Mouse (Mus musculus) stomach, postnatal 0 days (tissue): Measurements from ENCODE around the gene Btaf1. TPM values are rescaled to one million over a fixed set of nuclear protein-coding genes. Genes with fewer than 3 reads are reported as not detected.

Experiments used
- ATAC-seq: fragments of 200-750 bp; cut with Nextera tagmentation; 2 replicates; pipeline ENCODE4 v1.8.0; 2017; ENCODE audit not compliant: low FRiP score, low TSS enrichment
- DNase-seq: peaks from one replicate; pipeline ENCODE4 v3.0.0-alpha.2; 2016; ENCODE audit warnings: low spot score
- H3K27ac ChIP-seq: fragments of 300-500 bp; sonication (generic); replicated peaks from 2 replicates; pipeline ENCODE4 v1.5.1; 2014; ENCODE audit warnings: mild to moderate bottlenecking, control low read depth
- H3K27me3 ChIP-seq: fragments of 300-500 bp; sonication (generic); 2 replicates; pipeline ENCODE4 v1.6.1; 2014; ENCODE audit warnings: low read length; ENCODE audit not compliant: control insufficient read depth, insufficient read depth
- H3K36me3 ChIP-seq: fragments of 300-500 bp; sonication (generic); 2 replicates; pipeline ENCODE4 v1.6.1; 2014; ENCODE audit warnings: low read length, mixed read lengths; ENCODE audit not compliant: control insufficient read depth, insufficient read depth
- H3K4me1 ChIP-seq: fragments of 300-500 bp; sonication (generic); replicated peaks from 2 replicates; pipeline ENCODE4 v1.6.1; 2014; ENCODE audit warnings: antibody characterized with exemption; ENCODE audit not compliant: control insufficient read depth, insufficient read depth
- H3K4me2 ChIP-seq: fragments of 300-500 bp; sonication (generic); replicated peaks from 2 replicates; pipeline ENCODE4 v1.6.1; 2014; ENCODE audit warnings: low read depth, mild to moderate bottlenecking, control low read depth, moderate library complexity
- H3K4me3 ChIP-seq: fragments of 300-500 bp; sonication (generic); 2 replicates; pipeline ENCODE4 v1.5.1; 2014; ENCODE audit warnings: low read depth, low read length, control low read depth
- H3K9ac ChIP-seq: fragments of 300-500 bp; sonication (generic); 2 replicates; pipeline ENCODE4 v1.6.1; 2014; ENCODE audit warnings: mild to moderate bottlenecking, low read length, control low read depth, mixed read lengths
- H3K9me3 ChIP-seq: fragments of 300-500 bp; sonication (generic); 2 replicates; pipeline ENCODE4 v1.6.1; 2016; ENCODE audit warnings: low read length; ENCODE audit not compliant: control insufficient read depth
- CTCF ChIP-seq: IDR thresholded peaks from 2 replicates; pipeline ENCODE4 v1.5.1; 2016; ENCODE audit warnings: antibody characterized with exemption, low read depth, mild to moderate bottlenecking, moderate library complexity
- EP300 ChIP-seq: optimal IDR thresholded peaks from 2 replicates; pipeline ENCODE3; 2016; ENCODE audit warnings: antibody characterized with exemption
- WGBS: fragments of 180-500 bp; shearing (Covaris S2); extraction: QIAGEN DNeasy Blood & Tissue Kit; methylation state at CpG from one replicate; pipeline ENCODE4 v1.1.7; 2014; 5-methylcytosine and 5-hydroxymethylcytosine counted together
- polyA plus RNA-seq: library from polyadenylated mRNA; unstranded; fragments of >200 nt; fragmentation: Nextera tagmentation; extraction: Ambion mirVana; gene quantifications from 2 replicates; pipeline ENCODE4 v1.2.1, GENCODE M21; 2015

Gene Btaf1
- polyA plus RNA-seq, 1 experiment from 2014 or later: 2.8 TPM

- H3K27ac ChIP-seq: peak overlapping the region; percentile 90
- no peaks in the 10 kb centered on the region for H3K9me3 ChIP-seq
- 0 out of 2 replicates have a peak, but pooled peaks cover 2% of the 10 kb centered on the region for H3K4me1 ChIP-seq
- peak overlapping the region; percentile 80 for H3K4me3 ChIP-seq
- H3K9ac ChIP-seq: peak overlapping the region; percentile 81
- ATAC-seq: peak; percentile 91
- TF ChIP-seq CTCF (peak; percentile 74), EP300 (no peak)
- peak; percentile 87 for DNase-seq
- no peaks in the 10 kb centered on the region for H3K27me3 ChIP-seq
- H3K4me2 ChIP-seq: peak overlapping the region; percentile 52
- WGBS: under 1% methylated on average over 74 of the region's 85 CpGs
- no peaks in the 10 kb centered on the region for H3K36me3 ChIP-seq
Observed at GRCm38 (mm10) chr19:36918441-36919301, 7.2 kb upstream of the Btaf1 start.

GRCm38 (mm10) chr19:36919466-36919865 is 6.4 kb upstream of the Btaf1 start, which contains the start of gene Fgfbp3:
Gene Fgfbp3 (minus strand): TSS chr19:36919615.
- Histone ChIP-seq H3K9ac (peak within 1 kb of the TSS; percentile 81), H3K36me3 (no peaks in the 10 kb centered on the region), H3K9me3 (no peaks in the 10 kb centered on the region), H3K4me1 (0 out of 2 replicates have a peak, but pooled peaks cover 2% of the 10 kb centered on the region), H3K4me2 (peak within 1 kb of the TSS; percentile 52), H3K4me3 (peak within 1 kb of the TSS; percentile 80), H3K27me3 (no peaks in the 10 kb centered on the region), H3K27ac (peak within 1 kb of the TSS; percentile 90)
- no peak for TF ChIP-seq CTCF
- no peak for TF ChIP-seq EP300
- ATAC-seq (no peak), DNase-seq (no peak)
- WGBS: 6% methylated on average over 12 of the region's 12 CpGs

GRCm38 (mm10) chr19:36922015-36922414 is 3.9 kb upstream of the Btaf1 start:
- Histone ChIP-seq H3K27me3 (no peaks in the 10 kb centered on the region), H3K4me3 (no peak overlapping the region), H3K9ac (no peak overlapping the region), H3K36me3 (no peaks in the 10 kb centered on the region), H3K4me2 (no peak overlapping the region), H3K27ac (no peak overlapping the region), H3K4me1 (0 out of 2 replicates have a peak, but pooled peaks cover 2% of the 10 kb centered on the region), H3K9me3 (no peaks in the 10 kb centered on the region)
- DNase-seq (no peak), ATAC-seq (no peak)
- TF ChIP-seq EP300 (no peak), CTCF (peak; percentile 72)
- 24% methylated on average over 2 of the region's 2 CpGs for WGBS

- TF ChIP-seq CTCF (no peak), EP300 (no peak)
- Histone ChIP-seq H3K9me3 (no peaks in the 10 kb centered on the region), H3K27ac (no peak overlapping the region), H3K36me3 (no peaks in the 10 kb centered on the region), H3K4me1 (peaks cover 2% of the 10 kb centered on the region; the same call in 1 of the 2 replicates), H3K9ac (no peak overlapping the region), H3K4me2 (no peak overlapping the region), H3K27me3 (no peaks in the 10 kb centered on the region), H3K4me3 (no peak overlapping the region)
- WGBS: 50% methylated on average over 3 of the region's 3 CpGs
- no peak for ATAC-seq
- no peak for DNase-seq
Observed at GRCm38 (mm10) chr19:36922936-36923335, 2.9 kb upstream of the Btaf1 start.

DNA sequence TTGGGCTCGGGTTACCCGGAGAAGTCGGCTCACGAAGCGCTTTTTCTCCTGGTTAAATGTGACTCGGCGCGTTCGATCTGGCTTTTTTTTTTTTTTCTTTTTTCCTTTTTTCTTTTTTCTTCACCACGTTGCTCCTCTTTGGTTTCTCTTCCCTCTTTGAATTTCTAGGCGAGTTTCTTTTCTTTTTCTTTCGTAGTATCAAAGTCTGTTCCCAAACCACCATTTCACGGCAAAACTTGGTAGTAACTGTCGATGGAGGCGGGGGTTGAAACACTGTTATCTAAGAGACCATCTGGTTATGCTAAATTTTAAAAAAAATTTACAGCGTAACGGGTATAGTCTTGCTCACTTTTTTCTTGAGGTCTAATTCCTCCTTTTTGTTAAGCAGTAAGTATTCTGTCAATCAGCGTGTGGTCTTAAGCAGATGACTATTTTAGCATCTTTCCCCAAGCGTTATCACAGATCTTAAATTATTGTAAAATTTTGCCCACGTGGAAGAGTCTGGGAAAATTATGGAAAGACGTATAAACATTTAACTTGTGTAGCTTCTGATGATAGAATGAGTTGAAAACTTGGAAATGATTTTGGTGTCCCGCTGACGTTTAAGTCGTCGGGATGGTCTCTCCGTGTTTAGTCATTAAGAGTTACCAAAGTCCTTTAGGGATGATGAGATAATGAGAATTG is 816 bp downstream of the Btaf1 start:
- peak overlapping the region; percentile 97 for H3K27ac ChIP-seq
- no peaks in the 10 kb centered on the region for H3K9me3 ChIP-seq
- H3K36me3 ChIP-seq: no peaks in the 10 kb centered on the region
- TF ChIP-seq EP300 (no peak), CTCF (no peak)
- H3K27me3 ChIP-seq: no peaks in the 10 kb centered on the region
- DNase-seq: no peak
- peak overlapping the region; percentile 94 for H3K4me3 ChIP-seq
- peak overlapping the region; percentile 90 for H3K9ac ChIP-seq
- peak overlapping the region; percentile 80 for H3K4me2 ChIP-seq
- 1% methylated on average over 26 of the region's 26 CpGs for WGBS
- no peaks in the 10 kb centered on the region; the same call in 1 of the 2 replicates for H3K4me1 ChIP-seq
- ATAC-seq: no peak
